Mouse (Mus musculus) liver, adult 10 weeks (tissue): ENCODE data around the gene Prokr2. TPM values are rescaled to one million over a fixed set of nuclear protein-coding genes. Genes with fewer than 3 reads are reported as not detected.

Experiments
- polyA plus RNA-seq: library from polyadenylated mRNA; stranded (reverse); fragments of 350-450 nt; fragmentation: Illumina TruSeq; extraction: RNeasy Lipid Tissue Mini Kit (QIAGEN cat#74804); gene quantifications from one replicate; pipeline ENCODE4 v1.2.3, GENCODE M21; 2014; ENCODE audit warnings: low read depth, low replicate concordance

Prokr2 gene
- polyA plus RNA-seq: not detected

GRCm38 (mm10) chr2:132385194-132385838 is at the start of gene Prokr2:
Gene Prokr2 (minus strand): TSS chr2:132385447.

Other genes with a start within 250 kb of the Prokr2 start
- gene Slc23a2, start 240.3 kb downstream of the Prokr2 start, polyA plus RNA-seq: 10.9 TPM
- gene Tmem230, start 137.6 kb downstream of the Prokr2 start, polyA plus RNA-seq: 38.6 TPM
- gene Pcna, start 132.1 kb downstream of the Prokr2 start, polyA plus RNA-seq: 71.1 TPM
- 21.0 TPM for gene Cds2, start 122.3 kb downstream of the Prokr2 start, polyA plus RNA-seq
- gene Gpcpd1, start 202.3 kb upstream of the Prokr2 start, polyA plus RNA-seq: 163 TPM